Mouse (Mus musculus): ENCODE results near the gene Bcl6b. TPM values are rescaled to one million over a fixed set of nuclear protein-coding genes. Genes with fewer than 3 reads are reported as not detected.

Gene Bcl6b
- polyA plus RNA-seq, 1 experiment: not detected

DNA sequence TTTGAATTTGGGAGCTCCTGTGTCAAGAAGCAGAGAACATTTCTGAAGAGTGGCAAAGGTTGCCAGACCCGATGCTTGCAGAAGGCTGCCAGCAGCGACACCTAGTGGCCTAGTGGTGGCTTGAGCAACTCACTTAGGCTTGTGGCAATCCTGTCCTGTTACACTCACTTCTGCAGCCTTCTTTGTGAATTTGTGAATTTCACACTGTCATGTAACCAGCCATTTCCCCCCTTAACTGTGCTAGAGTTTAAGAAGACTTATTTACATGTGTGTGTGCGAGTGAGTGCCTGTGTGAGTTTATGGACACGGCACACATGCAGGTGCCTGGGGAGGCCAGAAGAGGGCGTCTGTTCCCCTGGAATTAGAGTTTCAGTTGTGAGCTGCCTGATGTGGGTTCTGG lies 27.9 kb downstream of the Bcl6b start:
- peaks cover 57% of the 10 kb centered on the region for H3K4me1 ChIP-seq
- TF ChIP-seq FLI1 (IDR thresholded peaks at IDR 0.05; ENCODE audit: low read length) (no peak), GATA1 (IDR thresholded peaks at IDR 0.05; ENCODE audit: borderline replicate concordance, low read length) (no peak)
- H3K4me3 ChIP-seq (replicated peaks): no peak overlapping the region
- 0 out of 2 replicates have a peak, but pooled peaks cover 4% of the 10 kb centered on the region for H3K9me3 ChIP-seq
- H3K27me3 ChIP-seq (replicated peaks): peaks cover 69% of the 10 kb centered on the region
- no peaks in the 10 kb centered on the region for H3K36me3 ChIP-seq (replicated peaks; ENCODE audit: low read length)

DNA sequence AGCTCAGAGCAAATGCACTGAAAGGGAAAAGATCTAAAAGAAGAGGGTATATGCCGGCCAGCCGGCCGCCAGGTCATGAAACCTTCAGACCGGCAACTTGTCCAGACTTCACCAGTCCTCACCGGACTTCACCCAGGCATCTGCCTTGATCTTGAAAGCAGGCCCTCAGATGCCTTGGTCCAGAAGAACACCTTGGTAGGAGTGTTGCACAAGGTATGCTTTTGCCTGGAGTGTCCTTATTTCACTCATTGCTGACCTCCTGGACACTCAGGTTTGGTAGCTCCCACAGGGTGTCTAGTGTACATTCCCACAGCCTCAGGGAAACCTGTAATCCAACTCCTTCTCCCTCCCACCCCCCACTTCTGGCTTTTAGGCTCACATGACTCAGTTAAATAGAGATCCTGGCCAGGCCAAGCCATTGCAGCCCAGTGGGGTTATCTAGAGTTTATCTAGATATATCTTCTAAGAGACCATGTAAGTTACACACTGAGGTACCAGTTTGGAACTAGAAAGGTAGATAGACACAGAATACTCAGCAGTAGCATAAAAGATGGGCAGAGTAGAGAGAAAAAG lies 29.5 kb downstream of the Bcl6b start:
- Histone ChIP-seq H3K27me3 (replicated peaks) (peaks cover 73% of the 10 kb centered on the region), H3K9me3 (peaks cover 10% of the 10 kb centered on the region), H3K4me1 (peaks cover 49% of the 10 kb centered on the region), H3K36me3 (replicated peaks; ENCODE audit: low read length) (no peaks in the 10 kb centered on the region), H3K4me3 (replicated peaks) (no peak overlapping the region)
- no peak for TF ChIP-seq FLI1 (IDR thresholded peaks at IDR 0.05; ENCODE audit: low read length)
- no peak for TF ChIP-seq GATA1 (IDR thresholded peaks at IDR 0.05; ENCODE audit: borderline replicate concordance, low read length)

DNA sequence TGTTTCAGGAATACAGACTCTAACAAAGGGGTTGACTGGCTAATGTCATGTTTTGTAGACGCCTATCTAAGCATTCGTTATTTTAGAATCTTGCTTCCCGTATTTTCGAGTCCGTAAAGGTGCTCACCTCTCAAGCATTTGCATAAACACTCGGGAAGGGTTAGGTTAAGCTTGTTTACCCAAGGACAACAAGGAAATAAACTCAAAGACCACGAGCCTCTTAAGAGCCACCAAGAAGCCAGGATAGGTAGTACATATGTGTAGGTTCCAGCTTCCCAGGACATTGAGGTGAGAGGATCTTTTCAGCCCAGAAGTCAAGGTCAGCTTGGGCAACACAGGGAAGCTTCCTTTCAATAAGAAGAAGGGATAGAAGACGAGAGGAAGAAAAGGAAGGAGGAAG lies 30.5 kb downstream of the Bcl6b start:
- no peak overlapping the region for H3K4me3 ChIP-seq (replicated peaks)
- no peak for TF ChIP-seq GATA1 (IDR thresholded peaks at IDR 0.05; ENCODE audit: borderline replicate concordance, low read length)
- TF ChIP-seq FLI1 (IDR thresholded peaks at IDR 0.05; ENCODE audit: low read length): no peak
- H3K36me3 ChIP-seq (replicated peaks; ENCODE audit: low read length): no peaks in the 10 kb centered on the region
- peaks cover 11% of the 10 kb centered on the region for H3K9me3 ChIP-seq
- peaks cover 73% of the 10 kb centered on the region for H3K27me3 ChIP-seq (replicated peaks)
- H3K4me1 ChIP-seq: peaks cover 41% of the 10 kb centered on the region

- H3K27me3 ChIP-seq (replicated peaks): peaks cover 76% of the 10 kb centered on the region
- TF ChIP-seq FLI1 (IDR thresholded peaks at IDR 0.05; ENCODE audit: low read length) (no peak), GATA1 (IDR thresholded peaks at IDR 0.05; ENCODE audit: borderline replicate concordance, low read length) (no peak)
- no peak overlapping the region for H3K4me3 ChIP-seq (replicated peaks)
- H3K36me3 ChIP-seq (replicated peaks; ENCODE audit: low read length): no peaks in the 10 kb centered on the region
- peaks cover 43% of the 10 kb centered on the region for H3K4me1 ChIP-seq
- H3K9me3 ChIP-seq: peaks cover 11% of the 10 kb centered on the region
Observed at GRCm38 (mm10) chr11:70198332-70198731, 31.3 kb downstream of the Bcl6b start.

GRCm38 (mm10) chr11:70193354-70194285 lies 36.0 kb downstream of the Bcl6b start:
- H3K4me1 ChIP-seq: peaks cover 27% of the 10 kb centered on the region
- no peak overlapping the region for H3K4me3 ChIP-seq (replicated peaks)
- H3K36me3 ChIP-seq (replicated peaks; ENCODE audit: low read length): no peaks in the 10 kb centered on the region
- H3K27me3 ChIP-seq (replicated peaks): peaks cover 69% of the 10 kb centered on the region
- peaks cover 11% of the 10 kb centered on the region for H3K9me3 ChIP-seq
- TF ChIP-seq GATA1 (IDR thresholded peaks at IDR 0.05; ENCODE audit: borderline replicate concordance, low read length) (no peak), FLI1 (IDR thresholded peaks at IDR 0.05; ENCODE audit: low read length) (no peak)

DNA sequence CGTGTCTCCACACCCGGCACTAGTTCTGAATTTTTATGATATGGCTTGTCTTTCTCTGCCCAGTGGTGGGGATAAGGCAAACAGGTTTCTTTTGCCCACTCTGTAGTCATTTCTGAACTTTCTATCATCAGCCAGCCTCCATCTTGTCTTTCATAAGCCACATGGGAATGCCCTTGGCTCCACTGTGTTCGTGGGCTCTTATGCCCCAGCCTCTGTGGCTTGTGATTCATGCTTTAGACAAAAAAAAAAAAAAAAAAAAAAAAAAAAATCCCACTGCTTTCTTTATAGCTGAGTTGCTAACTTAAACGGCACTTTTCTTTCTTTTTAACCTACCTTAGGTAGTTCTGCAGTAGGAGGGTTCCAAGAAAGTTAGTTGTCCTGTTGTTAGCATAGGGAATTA lies 37.4 kb downstream of the Bcl6b start:
- Histone ChIP-seq H3K4me1 (peaks cover 12% of the 10 kb centered on the region), H3K4me3 (replicated peaks) (no peak overlapping the region), H3K9me3 (peaks cover 11% of the 10 kb centered on the region), H3K36me3 (replicated peaks; ENCODE audit: low read length) (no peaks in the 10 kb centered on the region), H3K27me3 (replicated peaks) (peaks cover 69% of the 10 kb centered on the region)
- TF ChIP-seq GATA1 (IDR thresholded peaks at IDR 0.05; ENCODE audit: borderline replicate concordance, low read length): no peak
- TF ChIP-seq FLI1 (IDR thresholded peaks at IDR 0.05; ENCODE audit: low read length): no peak

GRCm38 (mm10) chr11:70191188-70191587 lies 38.4 kb downstream of the Bcl6b start:
- peaks cover 66% of the 10 kb centered on the region for H3K27me3 ChIP-seq (replicated peaks)
- peaks cover 10% of the 10 kb centered on the region; the same call in 1 of the 2 replicates for H3K4me1 ChIP-seq
- H3K36me3 ChIP-seq (replicated peaks; ENCODE audit: low read length): no peaks in the 10 kb centered on the region
- peaks cover 11% of the 10 kb centered on the region for H3K9me3 ChIP-seq
- no peak overlapping the region for H3K4me3 ChIP-seq (replicated peaks)
- TF ChIP-seq FLI1 (IDR thresholded peaks at IDR 0.05; ENCODE audit: low read length) (no peak), GATA1 (IDR thresholded peaks at IDR 0.05; ENCODE audit: borderline replicate concordance, low read length) (no peak)

GRCm38 (mm10) chr11:70189319-70190134 lies 40.1 kb downstream of the Bcl6b start:
- Histone ChIP-seq H3K27me3 (replicated peaks) (peaks cover 58% of the 10 kb centered on the region), H3K4me1 (peaks cover 11% of the 10 kb centered on the region), H3K36me3 (replicated peaks; ENCODE audit: low read length) (no peaks in the 10 kb centered on the region), H3K9me3 (peaks cover 4% of the 10 kb centered on the region; the same call in 1 of the 2 replicates), H3K4me3 (replicated peaks) (no peak overlapping the region)
- TF ChIP-seq GATA1 (IDR thresholded peaks at IDR 0.05; ENCODE audit: borderline replicate concordance, low read length): no peak
- TF ChIP-seq FLI1 (IDR thresholded peaks at IDR 0.05; ENCODE audit: low read length): no peak

- Histone ChIP-seq H3K4me1 (peaks cover 7% of the 10 kb centered on the region), H3K27me3 (replicated peaks) (peaks cover 58% of the 10 kb centered on the region), H3K36me3 (replicated peaks; ENCODE audit: low read length) (no peaks in the 10 kb centered on the region), H3K9me3 (peaks cover 4% of the 10 kb centered on the region; the same call in 1 of the 2 replicates), H3K4me3 (replicated peaks) (no peak overlapping the region)
- TF ChIP-seq GATA1 (IDR thresholded peaks at IDR 0.05; ENCODE audit: borderline replicate concordance, low read length): no peak
Observed at GRCm38 (mm10) chr11:70185120-70185519, 44.5 kb downstream of the Bcl6b start.
